Mouse (Mus musculus): ENCODE results near the gene Zhx3. TPM values are rescaled to one million over a fixed set of nuclear protein-coding genes. Genes with fewer than 3 reads are reported as not detected.

Gene Zhx3
- polyA plus RNA-seq, 1 experiment from 2014 or later = 9.8 TPM

GRCm38 (mm10) chr2:160771325-160772276 is 101.2 kb downstream of the Zhx3 start:
- WGBS = 80% methylated on average over 8 of the region's 8 CpGs
- no peak for ATAC-seq (ENCODE audit: insufficient number of reproducible peaks, low FRiP score)

GRCm38 (mm10) chr2:160770871-160771270 is 101.9 kb downstream of the Zhx3 start:
- no peak for ATAC-seq (ENCODE audit: insufficient number of reproducible peaks, low FRiP score)
- H3K27ac ChIP-seq (ENCODE audit: poor library complexity, severe bottlenecking) = no peak overlapping the region
- H3K27me3 ChIP-seq (replicated peaks) = no peaks in the 10 kb centered on the region
- H3K4me1 ChIP-seq (replicated peaks) = peaks cover 5% of the 10 kb centered on the region
- H3K4me2 ChIP-seq = no peak overlapping the region
- 89% methylated on average over 1 of the region's 1 CpGs for WGBS
- H3K9ac ChIP-seq = no peak overlapping the region
- no peaks in the 10 kb centered on the region for H3K9me3 ChIP-seq (replicated peaks)
- peaks cover 17% of the 10 kb centered on the region for H3K36me3 ChIP-seq
- H3K4me3 ChIP-seq = no peak overlapping the region

More at GRCm38 (mm10) chr2:160771325-160772276, 101.2 kb downstream of the Zhx3 start:
- Histone ChIP-seq H3K4me1 (replicated peaks) (peaks cover 5% of the 10 kb centered on the region), H3K4me3 (no peak overlapping the region), H3K27ac (ENCODE audit: poor library complexity, severe bottlenecking) (no peak overlapping the region), H3K27me3 (replicated peaks) (no peaks in the 10 kb centered on the region), H3K36me3 (peaks cover 15% of the 10 kb centered on the region), H3K4me2 (no peak overlapping the region), H3K9me3 (replicated peaks) (no peaks in the 10 kb centered on the region), H3K9ac (no peak overlapping the region)

- peaks cover 5% of the 10 kb centered on the region for H3K4me1 ChIP-seq (replicated peaks)
- no peak overlapping the region for H3K27ac ChIP-seq (ENCODE audit: poor library complexity, severe bottlenecking)
- no peak for ATAC-seq (ENCODE audit: insufficient number of reproducible peaks, low FRiP score)
- no peaks in the 10 kb centered on the region for H3K27me3 ChIP-seq (replicated peaks)
- no peak overlapping the region for H3K9ac ChIP-seq
- no peak overlapping the region for H3K4me3 ChIP-seq
- H3K4me2 ChIP-seq = no peak overlapping the region
- peaks cover 16% of the 10 kb centered on the region for H3K36me3 ChIP-seq
- H3K9me3 ChIP-seq (replicated peaks) = no peaks in the 10 kb centered on the region
These were observed 102.4 kb downstream of the Zhx3 start for GRCm38 (mm10) chr2:160770409-160770808.

GRCm38 (mm10) chr2:160768997-160769396 is 103.8 kb downstream of the Zhx3 start:
- Histone ChIP-seq H3K4me1 (replicated peaks) (peaks cover 5% of the 10 kb centered on the region), H3K27ac (ENCODE audit: poor library complexity, severe bottlenecking) (no peak overlapping the region), H3K4me3 (no peak overlapping the region), H3K36me3 (peaks cover 23% of the 10 kb centered on the region), H3K27me3 (replicated peaks) (no peaks in the 10 kb centered on the region), H3K9me3 (replicated peaks) (no peaks in the 10 kb centered on the region), H3K9ac (no peak overlapping the region), H3K4me2 (no peak overlapping the region)
- ATAC-seq (ENCODE audit: insufficient number of reproducible peaks, low FRiP score) = no peak
- 87% methylated on average over 2 of the region's 2 CpGs for WGBS

- no peak for ATAC-seq (ENCODE audit: insufficient number of reproducible peaks, low FRiP score)
- H3K36me3 ChIP-seq = peaks cover 27% of the 10 kb centered on the region
- peaks cover 5% of the 10 kb centered on the region for H3K4me1 ChIP-seq (replicated peaks)
- no peaks in the 10 kb centered on the region for H3K9me3 ChIP-seq (replicated peaks)
- 84% methylated on average over 4 of the region's 4 CpGs for WGBS
- no peak overlapping the region for H3K4me2 ChIP-seq
- H3K27me3 ChIP-seq (replicated peaks) = no peaks in the 10 kb centered on the region
- H3K9ac ChIP-seq = no peak overlapping the region
- H3K27ac ChIP-seq (ENCODE audit: poor library complexity, severe bottlenecking) = no peak overlapping the region
- H3K4me3 ChIP-seq = no peak overlapping the region
These were observed 104.6 kb downstream of the Zhx3 start for GRCm38 (mm10) chr2:160768097-160768695.

- 87% methylated on average over 2 of the region's 2 CpGs for WGBS
- Histone ChIP-seq H3K4me1 (replicated peaks) (peaks cover 5% of the 10 kb centered on the region), H3K27me3 (replicated peaks) (no peaks in the 10 kb centered on the region), H3K9ac (no peak overlapping the region), H3K36me3 (peaks cover 37% of the 10 kb centered on the region), H3K4me2 (no peak overlapping the region), H3K9me3 (replicated peaks) (no peaks in the 10 kb centered on the region), H3K4me3 (no peak overlapping the region), H3K27ac (ENCODE audit: poor library complexity, severe bottlenecking) (no peak overlapping the region)
- ATAC-seq (ENCODE audit: insufficient number of reproducible peaks, low FRiP score) = no peak
These were observed 105.6 kb downstream of the Zhx3 start for GRCm38 (mm10) chr2:160767201-160767600.

- no peaks in the 10 kb centered on the region for H3K9me3 ChIP-seq (replicated peaks)
- H3K27me3 ChIP-seq (replicated peaks) = no peaks in the 10 kb centered on the region
- H3K4me2 ChIP-seq = no peak overlapping the region
- H3K4me1 ChIP-seq (replicated peaks) = no peaks in the 10 kb centered on the region
- peaks cover 45% of the 10 kb centered on the region for H3K36me3 ChIP-seq
- ATAC-seq (ENCODE audit: insufficient number of reproducible peaks, low FRiP score) = no peak
- H3K27ac ChIP-seq (ENCODE audit: poor library complexity, severe bottlenecking) = no peak overlapping the region
- no peak overlapping the region for H3K4me3 ChIP-seq
- 80% methylated on average over 5 of the region's 5 CpGs for WGBS
- H3K9ac ChIP-seq = no peak overlapping the region
These were observed 106.4 kb downstream of the Zhx3 start for GRCm38 (mm10) chr2:160766371-160766771.

- Histone ChIP-seq H3K4me1 (replicated peaks) (no peaks in the 10 kb centered on the region), H3K9ac (no peak overlapping the region), H3K4me3 (no peak overlapping the region), H3K27me3 (replicated peaks) (no peaks in the 10 kb centered on the region), H3K27ac (ENCODE audit: poor library complexity, severe bottlenecking) (no peak overlapping the region), H3K9me3 (replicated peaks) (no peaks in the 10 kb centered on the region), H3K4me2 (no peak overlapping the region), H3K36me3 (peaks cover 58% of the 10 kb centered on the region)
- 64% methylated on average over 3 of the region's 3 CpGs for WGBS
- ATAC-seq (ENCODE audit: insufficient number of reproducible peaks, low FRiP score) = no peak
These were observed 107.7 kb downstream of the Zhx3 start for GRCm38 (mm10) chr2:160765096-160765495.

GRCm38 (mm10) chr2:160764386-160764785 is 108.4 kb downstream of the Zhx3 start:
- no peak overlapping the region for H3K9ac ChIP-seq
- H3K36me3 ChIP-seq = peaks cover 65% of the 10 kb centered on the region
- no peak overlapping the region for H3K4me3 ChIP-seq
- H3K27me3 ChIP-seq (replicated peaks) = no peaks in the 10 kb centered on the region
- ATAC-seq (ENCODE audit: insufficient number of reproducible peaks, low FRiP score) = no peak
- H3K4me2 ChIP-seq = no peak overlapping the region
- 74% methylated on average over 2 of the region's 2 CpGs for WGBS
- no peaks in the 10 kb centered on the region for H3K9me3 ChIP-seq (replicated peaks)
- H3K27ac ChIP-seq (ENCODE audit: poor library complexity, severe bottlenecking) = no peak overlapping the region
- no peaks in the 10 kb centered on the region for H3K4me1 ChIP-seq (replicated peaks)

- H3K9me3 ChIP-seq (replicated peaks) = no peaks in the 10 kb centered on the region
- no peak overlapping the region for H3K4me2 ChIP-seq
- H3K4me1 ChIP-seq (replicated peaks) = no peaks in the 10 kb centered on the region
- no peak overlapping the region for H3K4me3 ChIP-seq
- no peak for ATAC-seq (ENCODE audit: insufficient number of reproducible peaks, low FRiP score)
- WGBS = 65% methylated on average over 3 of the region's 3 CpGs
- peaks cover 71% of the 10 kb centered on the region for H3K36me3 ChIP-seq
- no peak overlapping the region for H3K27ac ChIP-seq (ENCODE audit: poor library complexity, severe bottlenecking)
- no peak overlapping the region for H3K9ac ChIP-seq
- H3K27me3 ChIP-seq (replicated peaks) = no peaks in the 10 kb centered on the region
These were observed 109.0 kb downstream of the Zhx3 start for GRCm38 (mm10) chr2:160763816-160764215.

GRCm38 (mm10) chr2:160760433-160761184 is 112.2 kb downstream of the Zhx3 start:
- Histone ChIP-seq H3K4me1 (replicated peaks) (no peaks in the 10 kb centered on the region), H3K27ac (ENCODE audit: poor library complexity, severe bottlenecking) (no peak overlapping the region), H3K27me3 (replicated peaks) (no peaks in the 10 kb centered on the region), H3K4me2 (no peak overlapping the region), H3K36me3 (peaks cover 88% of the 10 kb centered on the region), H3K4me3 (no peak overlapping the region), H3K9ac (no peak overlapping the region), H3K9me3 (replicated peaks) (no peaks in the 10 kb centered on the region)
- no peak for ATAC-seq (ENCODE audit: insufficient number of reproducible peaks, low FRiP score)
- 85% methylated on average over 9 of the region's 9 CpGs for WGBS
